Mouse (Mus musculus) neural tube, embryonic 11.5 days (tissue): ENCODE results near the gene St8sia6. TPM values are rescaled to one million over a fixed set of nuclear protein-coding genes. Genes with fewer than 3 reads are reported as not detected.

ENCODE experiments used
- ATAC-seq: fragments of 200-750 bp; cut with Nextera tagmentation; 2 replicates; pipeline ENCODE4 v1.8.0; 2017; ENCODE audit warnings: moderate number of reproducible peaks, mild to moderate bottlenecking, moderate TSS enrichment, moderate library complexity; ENCODE audit not compliant: insufficient read depth, low FRiP score, low TSS enrichment
- DNase-seq: peaks from one replicate; pipeline ENCODE4 v3.0.0-alpha.2; 2015; ENCODE audit warnings: low spot score
- H3K27ac ChIP-seq: fragments of 300-500 bp; sonication (generic); 2 replicates; pipeline ENCODE4 v1.5.1; 2014; ENCODE audit warnings: low read depth, mild to moderate bottlenecking, low read length
- H3K27me3 ChIP-seq: fragments of 300-500 bp; sonication (generic); 2 replicates; pipeline ENCODE4 v1.6.1; 2014; ENCODE audit warnings: mild to moderate bottlenecking, low read length, mixed read lengths; ENCODE audit not compliant: control insufficient read depth, insufficient read depth
- H3K36me3 ChIP-seq: fragments of 300-500 bp; sonication (generic); 2 replicates; pipeline ENCODE4 v1.6.1; 2014; ENCODE audit warnings: mild to moderate bottlenecking, low read length, moderate library complexity, mixed read lengths; ENCODE audit not compliant: control insufficient read depth, insufficient read depth
- H3K4me1 ChIP-seq: fragments of 300-500 bp; sonication (generic); 2 replicates; pipeline ENCODE4 v1.6.1; 2014; ENCODE audit warnings: low read length, mixed read lengths; ENCODE audit not compliant: control insufficient read depth, insufficient read depth
- H3K4me2 ChIP-seq: fragments of 300-500 bp; sonication (generic); 2 replicates; pipeline ENCODE4 v1.6.1; 2014; ENCODE audit warnings: low read depth, mild to moderate bottlenecking, moderate library complexity
- H3K4me3 ChIP-seq: fragments of 300-500 bp; sonication (generic); 2 replicates; pipeline ENCODE4 v1.5.1; 2014; ENCODE audit warnings: low read depth, low read length
- H3K9ac ChIP-seq: fragments of 300-500 bp; sonication (generic); 2 replicates; pipeline ENCODE4 v1.6.1; 2014; ENCODE audit warnings: mild to moderate bottlenecking, low read length
- H3K9me3 ChIP-seq: fragments of 300-500 bp; sonication (generic); 2 replicates; pipeline ENCODE4 v1.6.1; 2016; ENCODE audit warnings: low read length; ENCODE audit not compliant: control insufficient read depth
- WGBS: fragments of 180-500 bp; shearing (Covaris S2); extraction: QIAGEN DNeasy Blood & Tissue Kit; methylation state at CpG from one replicate; pipeline ENCODE4 v1.1.7; 2014; 5-methylcytosine and 5-hydroxymethylcytosine counted together
- polyA plus RNA-seq: library from polyadenylated mRNA; unstranded; fragments of >200 nt; fragmentation: Nextera tagmentation; extraction: Ambion mirVana; gene quantifications from 2 replicates; pipeline ENCODE4 v1.2.1, GENCODE M21; 2014

The St8sia6 gene
- polyA plus RNA-seq, 1 experiment from 2014 or later = 0.65 TPM

- no peak for ATAC-seq
- H3K4me2 ChIP-seq = no peak overlapping the region
- H3K9ac ChIP-seq = no peak overlapping the region
- H3K4me3 ChIP-seq = no peak overlapping the region
- no peaks in the 10 kb centered on the region for H3K27me3 ChIP-seq
- H3K4me1 ChIP-seq = no peaks in the 10 kb centered on the region
- no peak overlapping the region for H3K27ac ChIP-seq
- no peak for DNase-seq
- H3K9me3 ChIP-seq = no peaks in the 10 kb centered on the region
- WGBS = 73% methylated on average over 1 of the region's 1 CpGs
- H3K36me3 ChIP-seq = no peaks in the 10 kb centered on the region
Measured at GRCm38 (mm10) chr2:13750777-13751176, 43.1 kb downstream of the St8sia6 start.

GRCm38 (mm10) chr2:13750089-13750488 lies 43.8 kb downstream of the St8sia6 start:
- WGBS = 74% methylated on average over 1 of the region's 1 CpGs
- no peak overlapping the region for H3K9ac ChIP-seq
- H3K36me3 ChIP-seq = no peaks in the 10 kb centered on the region
- H3K4me1 ChIP-seq = no peaks in the 10 kb centered on the region
- H3K27ac ChIP-seq = no peak overlapping the region
- DNase-seq (no peak), ATAC-seq (no peak)
- no peak overlapping the region for H3K4me3 ChIP-seq
- H3K27me3 ChIP-seq = no peaks in the 10 kb centered on the region
- no peak overlapping the region for H3K4me2 ChIP-seq
- H3K9me3 ChIP-seq = no peaks in the 10 kb centered on the region

GRCm38 (mm10) chr2:13749176-13749575 lies 44.7 kb downstream of the St8sia6 start:
- no peak overlapping the region for H3K9ac ChIP-seq
- H3K4me3 ChIP-seq = no peak overlapping the region
- no peaks in the 10 kb centered on the region for H3K36me3 ChIP-seq
- no peak overlapping the region for H3K27ac ChIP-seq
- no peaks in the 10 kb centered on the region for H3K9me3 ChIP-seq
- H3K27me3 ChIP-seq = no peaks in the 10 kb centered on the region
- H3K4me2 ChIP-seq = no peak overlapping the region
- no peak for ATAC-seq
- 80% methylated on average over 1 of the region's 1 CpGs for WGBS
- no peak for DNase-seq
- no peaks in the 10 kb centered on the region for H3K4me1 ChIP-seq

- Histone ChIP-seq H3K9me3 (no peaks in the 10 kb centered on the region), H3K4me2 (no peak overlapping the region), H3K4me3 (no peak overlapping the region), H3K27me3 (no peaks in the 10 kb centered on the region), H3K36me3 (no peaks in the 10 kb centered on the region), H3K9ac (no peak overlapping the region), H3K4me1 (no peaks in the 10 kb centered on the region), H3K27ac (no peak overlapping the region)
- ATAC-seq (no peak), DNase-seq (no peak)
- 96% methylated on average over 1 of the region's 1 CpGs for WGBS
Measured at GRCm38 (mm10) chr2:13747576-13747975, 46.3 kb downstream of the St8sia6 start.

GRCm38 (mm10) chr2:13746023-13746422 lies 47.8 kb downstream of the St8sia6 start:
- no peak overlapping the region for H3K4me3 ChIP-seq
- 87% methylated on average over 1 of the region's 1 CpGs for WGBS
- DNase-seq = no peak
- H3K4me1 ChIP-seq = no peaks in the 10 kb centered on the region
- H3K9me3 ChIP-seq = no peaks in the 10 kb centered on the region
- no peak overlapping the region for H3K4me2 ChIP-seq
- no peaks in the 10 kb centered on the region for H3K36me3 ChIP-seq
- H3K27ac ChIP-seq = no peak overlapping the region
- no peaks in the 10 kb centered on the region for H3K27me3 ChIP-seq
- ATAC-seq = no peak
- no peak overlapping the region for H3K9ac ChIP-seq

GRCm38 (mm10) chr2:13738704-13739103 lies 55.2 kb downstream of the St8sia6 start:
- 36% methylated on average over 7 of the region's 7 CpGs for WGBS
- H3K27me3 ChIP-seq = no peaks in the 10 kb centered on the region
- H3K4me3 ChIP-seq = no peak overlapping the region
- no peaks in the 10 kb centered on the region for H3K4me1 ChIP-seq
- no peak for ATAC-seq
- no peak for DNase-seq
- no peaks in the 10 kb centered on the region for H3K9me3 ChIP-seq
- no peak overlapping the region for H3K27ac ChIP-seq
- H3K9ac ChIP-seq = no peak overlapping the region
- no peaks in the 10 kb centered on the region for H3K36me3 ChIP-seq
- H3K4me2 ChIP-seq = no peak overlapping the region

- Histone ChIP-seq H3K9ac (no peak overlapping the region), H3K4me2 (no peak overlapping the region), H3K27me3 (no peaks in the 10 kb centered on the region), H3K9me3 (no peaks in the 10 kb centered on the region), H3K4me1 (no peaks in the 10 kb centered on the region), H3K36me3 (no peaks in the 10 kb centered on the region), H3K4me3 (no peak overlapping the region), H3K27ac (no peak overlapping the region)
- WGBS = 84% methylated on average over 2 of the region's 2 CpGs
- DNase-seq (no peak), ATAC-seq (no peak)
Measured at GRCm38 (mm10) chr2:13727901-13728300, 66.0 kb downstream of the St8sia6 start.

- no peak overlapping the region for H3K27ac ChIP-seq
- H3K9ac ChIP-seq = no peak overlapping the region
- H3K4me3 ChIP-seq = no peak overlapping the region
- ATAC-seq (no peak), DNase-seq (no peak)
- H3K9me3 ChIP-seq = no peaks in the 10 kb centered on the region
- no peaks in the 10 kb centered on the region for H3K27me3 ChIP-seq
- no peaks in the 10 kb centered on the region for H3K4me1 ChIP-seq
- WGBS = 85% methylated on average over 3 of the region's 3 CpGs
- no peak overlapping the region for H3K4me2 ChIP-seq
- H3K36me3 ChIP-seq = no peaks in the 10 kb centered on the region
Measured at GRCm38 (mm10) chr2:13725592-13725991, 68.3 kb downstream of the St8sia6 start.

GRCm38 (mm10) chr2:13722241-13722640 lies 71.6 kb downstream of the St8sia6 start:
- Histone ChIP-seq H3K4me3 (no peak overlapping the region), H3K4me2 (no peak overlapping the region), H3K36me3 (no peaks in the 10 kb centered on the region), H3K27ac (no peak overlapping the region), H3K27me3 (no peaks in the 10 kb centered on the region), H3K9ac (no peak overlapping the region), H3K4me1 (no peaks in the 10 kb centered on the region), H3K9me3 (no peaks in the 10 kb centered on the region)
- 76% methylated on average over 4 of the region's 4 CpGs for WGBS
- DNase-seq (no peak), ATAC-seq (no peak)
